Mouse (Mus musculus): ENCODE measurements around the gene Igf2bp1. TPM values are rescaled to one million over a fixed set of nuclear protein-coding genes. Genes with fewer than 3 reads are reported as not detected.

Igf2bp1 gene
- total RNA-seq, 2 experiments from 2014 or later = not detected

DNA sequence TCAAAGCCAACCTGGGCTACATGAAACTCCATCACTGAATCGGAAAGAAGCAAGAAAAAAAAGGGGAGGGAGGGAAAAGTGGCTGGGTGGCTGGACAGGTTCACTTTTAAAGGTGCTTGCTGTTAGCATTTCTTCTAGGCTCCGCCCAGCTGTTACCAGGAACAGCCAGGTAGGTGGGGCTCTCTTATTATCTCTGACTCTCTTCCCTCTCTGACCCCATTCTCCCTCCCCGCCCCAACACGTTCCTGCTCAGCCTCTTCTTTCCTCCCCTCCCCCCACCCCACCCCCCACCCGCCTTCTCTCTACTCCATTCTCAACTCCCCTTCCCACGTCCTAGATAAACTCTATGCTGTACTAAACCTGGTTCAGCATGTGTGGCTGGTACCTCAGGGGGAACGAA, 94.2 kb downstream of the Igf2bp1 start:
- intact Hi-C loops (cut with DNase I) = no loop called here
- DNase-seq = no peak

DNA sequence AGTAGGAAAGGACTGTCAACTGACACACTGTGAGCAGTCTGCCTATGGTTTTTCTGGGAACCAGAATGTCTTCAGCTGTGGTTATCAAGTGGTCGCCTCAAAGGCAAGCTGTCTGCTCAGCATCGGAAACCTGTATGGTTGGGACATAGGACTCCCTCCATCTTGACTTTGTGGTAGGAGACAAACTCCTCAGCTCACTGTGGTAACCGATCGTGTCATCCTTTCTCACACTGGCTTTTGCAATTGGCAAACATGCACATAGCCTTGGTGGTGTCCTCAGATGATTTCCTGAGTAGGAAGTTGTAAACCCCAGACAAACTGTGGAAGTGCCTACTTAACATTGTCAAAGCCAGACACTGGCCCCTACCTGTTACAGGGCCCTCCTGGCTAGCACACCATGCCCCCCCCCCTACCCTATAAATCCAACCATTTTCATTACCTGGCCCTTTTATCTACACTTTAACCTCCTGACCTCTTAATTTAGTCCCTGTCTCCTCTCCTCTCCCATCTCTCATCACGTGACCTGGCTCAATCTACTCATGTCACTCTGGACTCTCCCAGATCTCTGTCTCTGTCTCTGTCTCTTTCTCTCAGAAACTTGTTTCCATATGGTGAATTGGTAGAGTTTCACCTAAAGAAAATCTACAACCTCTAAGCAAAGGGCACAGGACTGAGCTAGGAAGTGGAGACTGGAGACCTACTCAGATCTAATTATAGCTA, 97.8 kb downstream of the Igf2bp1 start:
- DNase-seq = no peak
- intact Hi-C loops (cut with DNase I) = no loop called here

Small RNA genes within 50 kb of the gene (microRNA-seq; reads per million reads assigned to microRNA genes)
- 0 reads per million in 2 experiments for gene Mir3063

Other genes starting within 250 kb of the Igf2bp1 start
- 100 to 1,000 TPM; 287 to 314 TPM for gene Phospho1, start 181.4 kb downstream of the Igf2bp1 start, total RNA-seq (2021)
- 1 to 10 TPM; 4.2 to 5.5 TPM for gene Gngt2, start 168.7 kb downstream of the Igf2bp1 start, total RNA-seq (2021)
- 1 to 10 TPM; 2.8 to 3.6 TPM for gene Abi3, start 163.5 kb downstream of the Igf2bp1 start, total RNA-seq (2021)
- not detected for gene B4galnt2, start 91.0 kb downstream of the Igf2bp1 start, total RNA-seq (2021)
- not detected for gene Gip, start 18.6 kb upstream of the Igf2bp1 start, total RNA-seq (2021)
- 10 to 100 TPM; 26.5 to 30.1 TPM for gene Snf8, start 28.9 kb upstream of the Igf2bp1 start, total RNA-seq (2021)
- gene Ube2z, start 59.4 kb upstream of the Igf2bp1 start, total RNA-seq (2021) = 10 to 100 TPM; 14.5 to 15.4 TPM
- gene Atp5g1, start 69.7 kb upstream of the Igf2bp1 start, total RNA-seq (2021) = 1,000 to 10,000 TPM; 1,399 to 1,465 TPM
- gene Calcoco2, start 106.0 kb upstream of the Igf2bp1 start, total RNA-seq (2021) = not detected
- not detected for gene Ttll6, start 127.8 kb upstream of the Igf2bp1 start, total RNA-seq (2021)
- gene Hoxb13, start 188.4 kb upstream of the Igf2bp1 start, total RNA-seq (2021) = not detected

Measured in gastrocnemius, postnatal 36 days (tissue).